Mouse (Mus musculus) lung, embryonic 14.5 days (tissue): ENCODE data around the gene Adgrb3. TPM values are rescaled to one million over a fixed set of nuclear protein-coding genes. Genes with fewer than 3 reads are reported as not detected.
A peak's percentile ranks its signal among the peaks of the same experiment; 100 is the strongest.

Experiments used
- ATAC-seq: fragments of 200-750 bp; cut with Nextera tagmentation; 2 replicates; pipeline ENCODE4 v1.8.0; 2017; ENCODE audit warnings: mild to moderate bottlenecking, moderate TSS enrichment, moderate library complexity; ENCODE audit not compliant: insufficient read depth
- DNase-seq: peaks from one replicate; pipeline ENCODE4 v3.0.0-alpha.2; 2015
- H3K27ac ChIP-seq: fragments of 300-500 bp; sonication (generic); 2 replicates; pipeline ENCODE4 v1.5.1; 2014; ENCODE audit warnings: low read depth, mild to moderate bottlenecking, moderate library complexity
- H3K27me3 ChIP-seq: fragments of 300-500 bp; sonication (generic); 2 replicates; pipeline ENCODE4 v1.6.1; 2014; ENCODE audit warnings: low read length, control low read depth; ENCODE audit not compliant: insufficient read depth
- H3K36me3 ChIP-seq: fragments of 300-500 bp; sonication (generic); 2 replicates; pipeline ENCODE4 v1.6.1; 2014; ENCODE audit warnings: control low read depth; ENCODE audit not compliant: insufficient read depth
- H3K4me1 ChIP-seq: fragments of 300-500 bp; sonication (generic); 2 replicates; pipeline ENCODE4 v1.6.1; 2014; ENCODE audit warnings: antibody characterized with exemption, control low read depth; ENCODE audit not compliant: insufficient read depth
- H3K4me2 ChIP-seq: fragments of 300-500 bp; sonication (generic); 2 replicates; pipeline ENCODE4 v1.6.1; 2014; ENCODE audit warnings: mild to moderate bottlenecking
- H3K4me3 ChIP-seq: fragments of 300-500 bp; sonication (generic); 2 replicates; pipeline ENCODE4 v1.5.1; 2014; ENCODE audit warnings: low read depth, low read length
- H3K9ac ChIP-seq: fragments of 300-500 bp; sonication (generic); 2 replicates; pipeline ENCODE4 v1.6.1; 2014
- H3K9me3 ChIP-seq: fragments of 300-500 bp; sonication (generic); 2 replicates; pipeline ENCODE4 v1.6.1; 2016; ENCODE audit warnings: low read depth, low read length, control low read depth
- CTCF ChIP-seq: IDR thresholded peaks from 2 replicates; pipeline ENCODE4 v1.5.1; 2016; ENCODE audit warnings: antibody characterized with exemption, low read depth
- WGBS: fragments of 180-500 bp; shearing (Covaris S2); extraction: QIAGEN DNeasy Blood & Tissue Kit; methylation state at CpG from one replicate; pipeline ENCODE4 v1.1.7; 2014; 5-methylcytosine and 5-hydroxymethylcytosine counted together
- polyA plus RNA-seq: library from polyadenylated mRNA; unstranded; fragments of >200 nt; fragmentation: Nextera tagmentation; extraction: Ambion mirVana; gene quantifications from 2 replicates; pipeline ENCODE4 v1.2.1, GENCODE M21; 2014

Gene Adgrb3
- polyA plus RNA-seq, 1 experiment from 2014 or later: 0.74 TPM

GRCm38 (mm10) chr1:25829921-25830751, 629 bp upstream of the Adgrb3 start:
- peak; percentile 84 for DNase-seq
- H3K4me2 ChIP-seq: peak overlapping the region; percentile 79
- H3K4me1 ChIP-seq: no peaks in the 10 kb centered on the region
- H3K4me3 ChIP-seq: peak overlapping the region; percentile 49
- 0 out of 2 replicates have a peak overlapping the region, but pooled peaks have one; percentile 26 for H3K9ac ChIP-seq
- WGBS: under 1% methylated on average over 39 of the region's 99 CpGs
- H3K9me3 ChIP-seq: no peaks in the 10 kb centered on the region
- no peaks in the 10 kb centered on the region for H3K36me3 ChIP-seq
- H3K27me3 ChIP-seq: peaks cover 42% of the 10 kb centered on the region
- no peak overlapping the region for H3K27ac ChIP-seq
- peak; percentile 84 for ATAC-seq
- TF ChIP-seq CTCF: no peak

- Histone ChIP-seq H3K9ac (no peak overlapping the region), H3K4me1 (no peaks in the 10 kb centered on the region), H3K4me2 (peak overlapping the region; percentile 79; the same call in 1 of the 2 replicates), H3K36me3 (no peaks in the 10 kb centered on the region), H3K27me3 (peaks cover 42% of the 10 kb centered on the region), H3K27ac (no peak overlapping the region), H3K9me3 (no peaks in the 10 kb centered on the region), H3K4me3 (no peak overlapping the region; the same call in 1 of the 2 replicates)
- ATAC-seq: no peak
- WGBS: 62% methylated on average over 9 of the region's 9 CpGs
- TF ChIP-seq CTCF: no peak
- no peak for DNase-seq
Observed at GRCm38 (mm10) chr1:25828071-25828755, 1.3 kb downstream of the Adgrb3 start.

GRCm38 (mm10) chr1:25827436-25827835, 2.1 kb downstream of the Adgrb3 start:
- peaks cover 42% of the 10 kb centered on the region for H3K27me3 ChIP-seq
- WGBS: 53% methylated on average over 9 of the region's 9 CpGs
- ATAC-seq (no peak), DNase-seq (no peak)
- no peak overlapping the region for H3K4me3 ChIP-seq
- H3K36me3 ChIP-seq: no peaks in the 10 kb centered on the region
- no peaks in the 10 kb centered on the region for H3K4me1 ChIP-seq
- no peak overlapping the region for H3K27ac ChIP-seq
- H3K4me2 ChIP-seq: no peak overlapping the region
- no peak for TF ChIP-seq CTCF
- no peaks in the 10 kb centered on the region for H3K9me3 ChIP-seq
- no peak overlapping the region for H3K9ac ChIP-seq

- ATAC-seq: no peak
- Histone ChIP-seq H3K4me3 (no peak overlapping the region), H3K27me3 (peaks cover 39% of the 10 kb centered on the region)
Observed at GRCm38 (mm10) chr1:25826771-25827170, 2.7 kb downstream of the Adgrb3 start.

GRCm38 (mm10) chr1:25824626-25825025, 4.9 kb downstream of the Adgrb3 start:
- H3K9ac ChIP-seq: no peak overlapping the region
- WGBS: 36% methylated on average over 4 of the region's 4 CpGs
- H3K27me3 ChIP-seq: peaks cover 23% of the 10 kb centered on the region
- H3K4me2 ChIP-seq: no peak overlapping the region
- no peaks in the 10 kb centered on the region for H3K4me1 ChIP-seq
- H3K27ac ChIP-seq: no peak overlapping the region
- H3K9me3 ChIP-seq: no peaks in the 10 kb centered on the region
- no peak for TF ChIP-seq CTCF
- ATAC-seq (no peak), DNase-seq (no peak)
- H3K4me3 ChIP-seq: no peak overlapping the region
- H3K36me3 ChIP-seq: no peaks in the 10 kb centered on the region

More at GRCm38 (mm10) chr1:25826771-25827170, 2.7 kb downstream of the Adgrb3 start:
- Histone ChIP-seq H3K27ac (no peak overlapping the region), H3K9ac (no peak overlapping the region), H3K4me2 (no peak overlapping the region), H3K4me1 (no peaks in the 10 kb centered on the region), H3K9me3 (no peaks in the 10 kb centered on the region), H3K36me3 (no peaks in the 10 kb centered on the region)
- WGBS: 12% methylated on average over 7 of the region's 7 CpGs
- peak; percentile 69 for DNase-seq
- TF ChIP-seq CTCF: peak; percentile 56

- Histone ChIP-seq H3K4me2 (no peak overlapping the region), H3K27ac (no peak overlapping the region), H3K9ac (no peak overlapping the region), H3K9me3 (no peaks in the 10 kb centered on the region), H3K4me1 (no peaks in the 10 kb centered on the region), H3K36me3 (no peaks in the 10 kb centered on the region), H3K4me3 (no peak overlapping the region), H3K27me3 (peaks cover 18% of the 10 kb centered on the region)
- ATAC-seq (no peak), DNase-seq (no peak)
- no peak for TF ChIP-seq CTCF
- WGBS: 77% methylated on average over 10 of the region's 10 CpGs
Observed at GRCm38 (mm10) chr1:25823961-25824360, 5.5 kb downstream of the Adgrb3 start.

GRCm38 (mm10) chr1:25815491-25815890, 14.0 kb downstream of the Adgrb3 start:
- 44% methylated on average over 1 of the region's 1 CpGs for whole genome bisulfite sequencing
- DNase-seq: no peak
- no peaks in the 10 kb centered on the region for H3K4me1 ChIP-seq
- H3K36me3 ChIP-seq: no peaks in the 10 kb centered on the region
- H3K9ac ChIP-seq: no peak overlapping the region
- H3K9me3 ChIP-seq: no peaks in the 10 kb centered on the region
- no peak overlapping the region for H3K27ac ChIP-seq
- no peak overlapping the region for H3K4me3 ChIP-seq
- no peaks in the 10 kb centered on the region for H3K27me3 ChIP-seq
- no peak for ATAC-seq
- no peak overlapping the region for H3K4me2 ChIP-seq
- no peak for TF ChIP-seq CTCF
